Mouse (Mus musculus) urinary bladder, postnatal 25 days (tissue): ENCODE measurements around the gene Sp4.

Experiments used
- DNase-seq: peaks from one replicate; pipeline ENCODE4 v3.0.0; 2022; ENCODE audit warnings: low spot score

Sp4 gene

GRCm38 (mm10) chr12:118264905-118265304 is 36.3 kb downstream of the Sp4 start:
- no peak for DNase-seq

- no peak for DNase-seq
These were observed 37.4 kb downstream of the Sp4 start for GRCm38 (mm10) chr12:118263878-118264277.

- no peak for DNase-seq
These were observed 45.9 kb downstream of the Sp4 start for GRCm38 (mm10) chr12:118255292-118255782.

GRCm38 (mm10) chr12:118221182-118221581 is 80.1 kb downstream of the Sp4 start:
- no peak for DNase-seq

DNA sequence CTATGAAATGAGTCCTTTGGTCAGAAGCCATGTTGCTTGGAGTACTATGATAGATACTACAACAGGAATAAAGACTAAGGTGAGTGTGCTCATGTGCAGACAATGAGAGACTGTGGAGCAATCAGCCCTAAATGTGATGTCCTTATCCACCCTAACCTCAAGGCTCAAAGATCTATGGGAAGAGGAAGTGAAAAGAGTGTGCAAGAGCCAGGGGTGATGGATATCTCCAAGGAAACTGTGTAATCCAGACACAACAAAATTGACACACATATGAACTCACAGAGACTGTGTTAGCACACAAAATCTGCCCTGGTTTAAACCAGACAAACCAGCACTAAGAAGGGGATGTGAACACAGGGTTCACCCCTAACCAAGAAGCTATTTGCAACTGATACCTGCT is 81.2 kb downstream of the Sp4 start:
- no peak for DNase-seq

DNA sequence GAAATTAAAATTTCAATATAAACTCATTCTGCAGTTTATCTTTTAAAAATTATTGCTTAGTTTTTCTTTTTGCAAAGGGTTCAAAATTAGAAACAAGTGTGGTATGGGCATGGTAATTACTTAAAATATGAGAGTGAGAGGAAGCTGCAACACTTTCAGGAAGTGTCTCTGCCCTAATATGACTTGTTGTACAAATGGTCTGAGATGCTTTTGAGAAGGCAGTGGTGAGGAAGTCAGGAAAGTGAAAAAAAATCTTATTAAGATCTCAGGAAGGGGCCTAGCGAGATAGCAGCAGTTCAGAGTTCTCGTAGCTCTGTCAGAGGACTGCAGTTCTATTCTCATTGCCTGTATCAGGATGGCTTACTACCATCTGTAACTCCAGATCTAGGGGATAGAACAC is 89.1 kb downstream of the Sp4 start:
- DNase-seq = no peak

DNA sequence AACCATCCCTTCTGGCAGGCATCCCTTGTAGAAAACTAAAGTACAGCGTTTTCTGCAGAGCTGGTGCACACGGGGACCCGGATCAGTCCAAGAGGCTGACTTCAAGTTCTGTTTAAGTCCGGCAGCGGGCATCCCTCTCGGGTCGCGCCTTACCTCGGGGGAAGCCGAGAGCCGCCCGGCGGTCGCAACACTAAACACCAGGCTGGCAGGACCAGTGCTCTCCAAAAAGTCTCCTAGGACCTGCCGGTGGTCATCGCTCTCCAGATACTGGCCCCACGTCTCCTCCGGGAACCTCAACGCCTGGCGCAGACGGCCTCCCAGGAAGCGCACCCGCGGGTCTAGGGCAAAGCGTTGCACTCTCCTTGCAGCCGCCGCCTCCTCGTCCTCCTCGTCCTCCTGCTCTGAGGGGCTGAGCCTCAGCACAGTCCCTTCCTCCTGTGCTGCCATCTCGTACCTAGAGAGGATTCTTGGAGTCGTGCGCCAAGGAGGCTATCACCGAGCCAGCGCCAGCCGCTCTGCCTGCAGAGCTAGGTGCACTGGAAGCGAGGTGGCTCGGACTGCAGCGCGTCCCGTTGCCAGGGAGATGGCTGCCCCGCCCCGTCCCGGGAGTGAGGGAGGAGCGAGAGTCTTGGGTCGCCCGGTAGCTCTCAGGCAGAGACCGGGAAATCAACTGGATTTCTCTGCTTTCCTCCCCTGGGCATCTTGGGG is 102.7 kb downstream of the Sp4 start, which contains the start of gene Dnah11:
Dnah11 (minus strand) TSS at position 658 of the 708 bp plus-strand sequence.
- DNase-seq = peak; percentile 67

DNA sequence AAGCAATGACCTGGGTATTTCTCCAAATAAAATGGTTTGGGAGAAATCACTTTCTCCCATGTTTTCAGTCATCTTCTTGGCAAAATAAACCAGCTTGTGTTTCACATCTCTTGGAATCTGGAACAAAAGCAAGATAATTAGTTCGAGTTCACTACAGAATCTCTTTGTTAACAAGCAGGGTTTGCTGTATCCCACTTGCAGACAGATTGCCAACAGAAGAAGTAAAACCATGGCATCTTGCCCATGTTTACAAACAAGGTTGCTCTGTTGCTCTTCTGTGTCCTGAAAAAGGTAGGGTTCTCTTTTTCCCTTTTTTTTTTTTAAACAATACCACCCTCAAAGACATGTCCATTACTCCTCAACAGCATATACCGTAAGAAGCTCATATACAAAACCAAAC is 104.7 kb downstream of the Sp4 start:
- DNase-seq = no peak

DNA sequence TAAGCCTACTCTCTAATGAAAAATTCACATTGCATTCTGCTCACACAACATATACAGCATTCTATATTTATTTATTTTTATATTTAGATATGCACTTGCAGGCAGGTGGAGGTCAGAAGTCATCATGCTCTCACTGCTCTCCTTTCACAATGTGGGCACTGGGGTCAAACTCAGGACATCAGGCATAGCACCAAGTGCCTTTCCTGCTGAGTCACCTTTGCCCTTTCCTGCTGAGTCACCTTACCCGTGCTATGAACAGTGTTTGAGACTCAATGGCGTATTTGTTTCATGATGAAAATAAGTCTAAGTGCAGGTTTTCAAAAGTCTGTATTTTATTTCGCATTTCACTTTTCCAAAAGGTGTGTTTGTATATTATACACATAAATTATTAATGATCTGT is 111.7 kb downstream of the Sp4 start:
- no peak for DNase-seq

DNA sequence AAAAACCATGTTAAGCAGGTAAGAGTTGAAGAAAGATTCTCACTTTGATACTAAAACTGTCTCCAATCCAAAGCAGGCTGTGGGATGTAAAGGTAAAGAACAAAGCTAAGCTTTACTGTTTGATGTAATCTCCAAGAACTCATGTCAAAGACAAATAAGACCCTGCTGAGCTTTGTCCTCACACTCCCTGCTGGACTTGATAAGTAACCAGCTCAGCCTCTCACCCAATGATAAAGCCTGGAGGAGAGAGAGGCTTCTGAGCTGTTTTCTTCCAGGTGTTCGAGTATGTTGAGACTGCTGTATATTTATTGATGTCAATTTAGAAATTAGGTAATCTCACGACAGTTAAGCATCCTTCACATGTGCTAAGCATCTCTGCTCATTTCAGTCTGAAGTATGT is 113.6 kb downstream of the Sp4 start:
- no peak for DNase-seq

GRCm38 (mm10) chr12:118186881-118187489 is 114.3 kb downstream of the Sp4 start:
- DNase-seq = no peak

DNA sequence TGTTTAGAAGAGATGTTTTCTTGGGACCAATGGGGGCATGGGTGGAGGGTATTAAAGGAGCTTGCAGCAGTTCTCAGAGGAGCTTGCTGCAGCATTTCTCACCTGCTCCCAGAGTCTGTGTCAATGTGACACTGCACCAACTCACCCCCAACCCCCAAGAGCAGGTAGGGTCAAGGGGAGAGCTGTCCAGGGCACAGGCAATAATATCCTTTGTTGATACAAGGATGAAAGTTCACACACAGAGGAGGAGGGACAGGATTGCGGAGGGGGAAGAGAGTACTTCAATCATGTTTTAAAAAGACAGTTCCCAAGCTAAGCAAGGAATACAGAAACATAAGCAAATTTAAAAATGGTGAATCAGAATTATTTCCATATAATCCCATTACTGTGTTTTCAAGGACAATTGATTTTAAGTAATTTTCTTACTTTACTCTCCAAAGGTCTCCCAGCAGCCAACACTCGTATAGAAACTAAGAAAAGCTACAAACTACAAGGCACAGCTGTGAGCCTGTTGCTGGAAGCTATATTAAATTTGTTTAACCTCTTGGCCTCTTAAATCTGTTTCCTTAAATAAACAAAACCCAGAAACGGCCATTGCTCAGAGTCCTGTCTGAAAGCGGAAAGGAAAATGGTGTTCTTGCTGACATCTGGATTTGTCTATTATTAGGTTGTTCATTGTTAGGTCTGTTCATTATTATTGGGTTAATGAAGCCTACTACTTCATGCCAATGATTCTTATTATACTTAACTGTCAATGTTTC is 114.9 kb downstream of the Sp4 start:
- DNase-seq = no peak
